Comparison of ENCODE assay signal across 18 mouse cellular contexts in the genomic region with DNA sequence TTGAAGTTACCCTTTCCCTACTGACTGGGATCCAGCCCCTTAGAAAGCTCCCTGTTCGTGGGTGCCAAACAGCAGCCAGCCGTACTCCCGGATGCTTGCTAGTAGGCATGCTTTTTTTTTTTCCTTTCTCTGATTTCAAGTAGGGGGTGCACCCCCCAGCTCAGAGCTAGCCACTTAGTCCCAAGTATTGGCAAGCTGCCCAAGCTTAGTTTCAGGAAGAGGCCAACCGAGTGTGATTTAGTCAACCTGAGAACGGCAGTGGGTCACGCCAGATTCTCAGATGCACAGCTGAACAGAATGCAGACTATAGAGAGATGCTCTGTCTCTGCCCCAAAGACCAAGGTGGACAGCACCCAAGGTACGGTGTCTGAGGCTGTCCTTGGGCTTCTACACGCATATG. TPM values are rescaled to one million over a fixed set of nuclear protein-coding genes. Genes with fewer than 3 reads are reported as not detected.
DNase-seq lines count a peak whose midpoint lies in the region; ATAC-seq lines count a peak whose summit lies in the region.
"Had no signal": no experiment of that assay in that cellular context is flagged by ENCODE, and none has a peak within 500 bp of the region (broad histone marks: within the 10 kb centered on the region; RNA-seq: fewer than 3 reads in every experiment).

No protein-coding gene starts in this region.

- H3K9ac ChIP-seq in embryonic facial prominence, embryonic 13.5 days, result 0 out of 2 replicates have a peak overlapping the region, but pooled peaks have one; percentile 16
- no peak overlapping the region for H3K9ac ChIP-seq in limb, embryonic 12.5 days (replicated peaks)
- H3K9ac ChIP-seq in embryonic facial prominence, embryonic 14.5 days (ENCODE audit: low read depth, low read length), result no peak overlapping the region
- H3K9ac ChIP-seq: forebrain, embryonic 15.5 days; heart, embryonic 15.5 days; liver, embryonic 14.5 days had no signal

- H3K9me3 ChIP-seq in embryonic facial prominence, embryonic 13.5 days, result no peaks in the 10 kb centered on the region
- H3K9me3 ChIP-seq in embryonic facial prominence, embryonic 10.5 days, result no peaks in the 10 kb centered on the region
- no peaks in the 10 kb centered on the region for H3K9me3 ChIP-seq in limb, embryonic 12.5 days
- no peaks in the 10 kb centered on the region for H3K9me3 ChIP-seq in limb, embryonic 10.5 days (replicated peaks)
- H3K9me3 ChIP-seq in embryonic facial prominence, embryonic 14.5 days (ENCODE audit: control insufficient read depth, low read length), result no peaks in the 10 kb centered on the region
- H3K9me3 ChIP-seq: forebrain, embryonic 15.5 days; heart, embryonic 15.5 days had no signal

- 0 out of 2 replicates have a peak, but pooled peaks cover 2% of the 10 kb centered on the region for H3K36me3 ChIP-seq in embryonic facial prominence, embryonic 13.5 days
- no peaks in the 10 kb centered on the region for H3K36me3 ChIP-seq in embryonic facial prominence, embryonic 10.5 days (replicated peaks)
- H3K36me3 ChIP-seq in limb, embryonic 12.5 days, result no peaks in the 10 kb centered on the region
- no peaks in the 10 kb centered on the region for H3K36me3 ChIP-seq in limb, embryonic 10.5 days
- H3K36me3 ChIP-seq in embryonic facial prominence, embryonic 14.5 days (ENCODE audit: control insufficient read depth, insufficient read depth, low read length), result no peaks in the 10 kb centered on the region
- H3K36me3 ChIP-seq: forebrain, embryonic 15.5 days; heart, embryonic 15.5 days had no signal

- no peaks in the 10 kb centered on the region for H3K27me3 ChIP-seq in embryonic facial prominence, embryonic 13.5 days
- no peaks in the 10 kb centered on the region for H3K27me3 ChIP-seq in embryonic facial prominence, embryonic 10.5 days (replicated peaks; ENCODE audit: low read depth, poor library complexity, severe bottlenecking)
- no peaks in the 10 kb centered on the region for H3K27me3 ChIP-seq in limb, embryonic 12.5 days
- no peaks in the 10 kb centered on the region for H3K27me3 ChIP-seq in limb, embryonic 10.5 days (ENCODE audit: low read depth, poor library complexity, severe bottlenecking)
- H3K27me3 ChIP-seq in embryonic facial prominence, embryonic 14.5 days (replicated peaks; ENCODE audit: control insufficient read depth, insufficient read depth, low read length), result no peaks in the 10 kb centered on the region
- H3K27me3 ChIP-seq: forebrain, embryonic 15.5 days; heart, embryonic 15.5 days had no signal

- no peak overlapping the region for H3K27ac ChIP-seq in embryonic facial prominence, embryonic 13.5 days
- H3K27ac ChIP-seq in embryonic facial prominence, embryonic 10.5 days (replicated peaks), result no peak overlapping the region
- 0 out of 2 replicates have a peak overlapping the region, but pooled peaks have one; percentile 50 for H3K27ac ChIP-seq in limb, embryonic 12.5 days
- H3K27ac ChIP-seq in limb, embryonic 10.5 days, result no peak overlapping the region
- H3K27ac ChIP-seq in embryonic facial prominence, embryonic 14.5 days (replicated peaks; ENCODE audit: low read depth, low read length), result no peak overlapping the region
- H3K27ac ChIP-seq: forebrain, embryonic 15.5 days; gastrocnemius, adult 2 months; heart, embryonic 15.5 days; liver, embryonic 14.5 days had no signal

- no peak for DNase-seq in embryonic facial prominence, embryonic 10.5 days (ENCODE audit: low spot score)
- DNase-seq in limb, embryonic 10.5 days (ENCODE audit: low spot score), result no peak
- peak; percentile 74 for DNase-seq in embryonic facial prominence, embryonic 14.5 days (ENCODE audit: low spot score)
- peak; percentile 23 for DNase-seq in lung, postnatal 10 days
- DNase-seq in left cerebral cortex, adult 9 months (ENCODE audit: low spot score in 2 of 2), result no peak
- DNase-seq in adrenal gland, adult 18-20 months (ENCODE audit: low spot score in 2 of 2), result no peak
- DNase-seq: cerebellum, adult 11 months; gastrocnemius, adult 2 months; heart, adult 11 months; left cerebral cortex, postnatal 4 days; right cerebral cortex, adult 18-20 months; thymus, postnatal 36 days had no signal

- 0 out of 2 replicates have a peak overlapping the region, but pooled peaks have one; percentile 11 for H3K4me2 ChIP-seq in embryonic facial prominence, embryonic 13.5 days
- H3K4me2 ChIP-seq in limb, embryonic 12.5 days, result no peak overlapping the region
- no peak overlapping the region for H3K4me2 ChIP-seq in embryonic facial prominence, embryonic 14.5 days (ENCODE audit: low read depth, low read length)
- H3K4me2 ChIP-seq: forebrain, embryonic 15.5 days; heart, embryonic 15.5 days had no signal

- no peak overlapping the region for H3K4me3 ChIP-seq in embryonic facial prominence, embryonic 13.5 days
- no peak overlapping the region for H3K4me3 ChIP-seq in embryonic facial prominence, embryonic 10.5 days
- no peak overlapping the region for H3K4me3 ChIP-seq in limb, embryonic 12.5 days (replicated peaks)
- no peak overlapping the region for H3K4me3 ChIP-seq in limb, embryonic 10.5 days
- H3K4me3 ChIP-seq in embryonic facial prominence, embryonic 14.5 days (ENCODE audit: low read depth, low read length), result no peak overlapping the region
- H3K4me3 ChIP-seq: forebrain, embryonic 15.5 days; gastrocnemius, adult 2 months; heart, embryonic 15.5 days had no signal

- ATAC-seq in embryonic facial prominence, embryonic 13.5 days (ENCODE audit: insufficient number of reproducible peaks, insufficient read depth, low FRiP score, low TSS enrichment, low read depth), result no peak
- ATAC-seq in limb, embryonic 12.5 days (ENCODE audit: insufficient number of reproducible peaks, insufficient read depth, low FRiP score, low TSS enrichment, low read depth), result no peak
- no peak for ATAC-seq in embryonic facial prominence, embryonic 14.5 days (ENCODE audit: low read depth)
- ATAC-seq: forebrain, embryonic 15.5 days; intestine, embryonic 16.5 days had no signal

- 41% methylated on average over 8 of the region's 8 CpGs for WGBS in embryonic facial prominence, embryonic 13.5 days
- WGBS in embryonic facial prominence, embryonic 10.5 days, result 80% methylated on average over 8 of the region's 8 CpGs
- 58% methylated on average over 8 of the region's 8 CpGs for WGBS in limb, embryonic 12.5 days
- 90% methylated on average over 8 of the region's 8 CpGs for WGBS in limb, embryonic 10.5 days
- WGBS in embryonic facial prominence, embryonic 14.5 days, result 35% methylated on average over 8 of the region's 8 CpGs

- H3K4me1 ChIP-seq in embryonic facial prominence, embryonic 13.5 days, result peaks cover 17% of the 10 kb centered on the region
- peaks cover 18% of the 10 kb centered on the region for H3K4me1 ChIP-seq in embryonic facial prominence, embryonic 10.5 days
- peaks cover 36% of the 10 kb centered on the region for H3K4me1 ChIP-seq in limb, embryonic 12.5 days (replicated peaks)
- peaks cover 38% of the 10 kb centered on the region for H3K4me1 ChIP-seq in limb, embryonic 10.5 days
- H3K4me1 ChIP-seq in embryonic facial prominence, embryonic 14.5 days (ENCODE audit: control insufficient read depth, insufficient read depth, low read length), result peaks cover 4% of the 10 kb centered on the region; the same call in 1 of the 2 replicates

RNA-seq across cellular contexts. Expression of a gene that starts 21.1 kb away (rescaled TPM):
- 30.6 and 33.6 TPM in 2 replicates for polyA plus RNA-seq in embryonic facial prominence, embryonic 13.5 days (2015; fragmentation: Nextera tagmentation; extraction: Ambion mirVana)
- 18.8 and 19.3 TPM in 2 replicates for polyA plus RNA-seq in embryonic facial prominence, embryonic 10.5 days (2016; fragmentation: Nextera tagmentation; extraction: Ambion mirVana)
- polyA plus RNA-seq in limb, embryonic 12.5 days (2016; fragmentation: Nextera tagmentation; extraction: Ambion mirVana), result 24.8 and 25.5 TPM in 2 replicates
- polyA plus RNA-seq in limb, embryonic 10.5 days (2016; fragmentation: Nextera tagmentation; extraction: Ambion mirVana), result 18.4 and 20.2 TPM in 2 replicates
- 38.5 and 39.5 TPM in 2 replicates for polyA plus RNA-seq in embryonic facial prominence, embryonic 14.5 days (2014; fragmentation: Nextera tagmentation; extraction: Ambion mirVana)
- total RNA-seq in adrenal gland, adult 18-20 months (2021), result 10 to 100 TPM; 15.4 to 20.7 TPM

Comparison
In these comparisons a context has a peak if more than half of its experiments do, and no peak if none do; other contexts are left out.
1. DNase-seq: peak in embryonic facial prominence, embryonic 14.5 days (single experiment) and lung, postnatal 10 days (single experiment); none in embryonic facial prominence, embryonic 10.5 days (single experiment), limb, embryonic 10.5 days (single experiment), left cerebral cortex, adult 9 months (0 of 2) and adrenal gland, adult 18-20 months (0 of 2).